14 mouse cellular contexts compared by ENCODE assay signal in the genomic region with DNA sequence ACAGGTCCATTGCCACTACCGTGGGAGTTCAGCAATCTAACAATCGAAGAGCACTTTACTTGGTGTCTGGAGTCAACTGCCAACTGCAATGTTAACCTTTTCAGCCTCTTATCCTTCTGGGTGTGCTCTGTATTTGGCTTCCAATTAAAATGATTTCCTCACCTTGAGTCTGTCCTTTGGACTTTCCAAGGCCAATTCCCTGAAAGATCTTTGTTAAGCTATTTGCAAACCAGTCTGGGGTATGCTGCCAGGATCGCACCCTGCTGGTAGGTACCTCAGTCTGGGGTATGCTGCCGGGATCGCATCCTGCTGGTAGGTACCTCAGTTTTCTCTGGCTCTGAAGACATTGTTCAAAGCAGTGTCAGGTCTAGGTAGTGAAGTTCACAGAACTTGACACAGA. TPM values are rescaled to one million over a fixed set of nuclear protein-coding genes. Genes with fewer than 3 reads are reported as not detected.
DNase-seq lines count a peak whose midpoint lies in the region; ATAC-seq and TF ChIP-seq lines count a peak whose summit lies in the region.
"Had no signal": no experiment of that assay in that cellular context is flagged by ENCODE, and none has a peak within 500 bp of the region (broad histone marks: within the 10 kb centered on the region; RNA-seq: fewer than 3 reads in every experiment).

No protein-coding gene starts in this region.

- H3K27me3 ChIP-seq in heart, postnatal 0 days (ENCODE audit: control insufficient read depth, insufficient read depth, low read length), result no peaks in the 10 kb centered on the region
- no peaks in the 10 kb centered on the region for H3K27me3 ChIP-seq in stomach, postnatal 0 days (ENCODE audit: control insufficient read depth, insufficient read depth, low read length)
- H3K27me3 ChIP-seq: embryonic facial prominence, embryonic 12.5 days; lung, embryonic 15.5 days had no signal

- H3K4me3 ChIP-seq in heart, postnatal 0 days (ENCODE audit: low read depth, low read length), result no peak overlapping the region
- peak overlapping the region in 1 of 2 experiments; percentile 90; a peak in 1 of 4 replicates for H3K4me3 ChIP-seq in ES-E14 (ENCODE audit: insufficient read depth in 1 of 2, low read depth in 1 of 2, low read length in 2 of 2, poor library complexity in 1 of 2, severe bottlenecking in 1 of 2)
- no peak overlapping the region for H3K4me3 ChIP-seq in stomach, postnatal 0 days (ENCODE audit: low read depth, low read length)

- H3K9ac ChIP-seq in heart, postnatal 0 days (replicated peaks; ENCODE audit: low read depth, low read length), result no peak overlapping the region
- H3K9ac ChIP-seq in ES-E14 (ENCODE audit: insufficient read depth, low read depth, low read length, poor library complexity, severe bottlenecking), result no peak overlapping the region
- H3K9ac ChIP-seq in stomach, postnatal 0 days (ENCODE audit: low read length), result no peak overlapping the region
- H3K9ac ChIP-seq: embryonic facial prominence, embryonic 12.5 days; hindbrain, embryonic 14.5 days; lung, embryonic 15.5 days had no signal

- 0 out of 2 replicates have a peak overlapping the region, but pooled peaks have one; percentile 96 for H3K27ac ChIP-seq in heart, postnatal 0 days (ENCODE audit: low read depth)
- peak overlapping the region; percentile 53; the same call in 1 of the 2 replicates for H3K27ac ChIP-seq in ES-E14 (ENCODE audit: insufficient read depth, low read depth, low read length, poor library complexity, severe bottlenecking)
- no peak overlapping the region for H3K27ac ChIP-seq in stomach, postnatal 0 days (replicated peaks)

- intact Hi-C loops in heart, postnatal 36 days (cut with DNase I), result loop anchor here (10.0 kb wide), 1 partner anchor 290 kb away; a partner anchor contains a TSS

- H3K4me1 ChIP-seq in heart, postnatal 0 days (ENCODE audit: control insufficient read depth, insufficient read depth), result no peaks in the 10 kb centered on the region
- H3K4me1 ChIP-seq in ES-E14 (ENCODE audit: control insufficient read depth in 2 of 2, insufficient read depth in 2 of 2, low read length in 2 of 2, poor library complexity in 1 of 2), result peaks cover 0 to 2% of the 10 kb centered on the region in 2 experiments; a peak in 1 of 4 replicates
- no peaks in the 10 kb centered on the region for H3K4me1 ChIP-seq in stomach, postnatal 0 days (replicated peaks; ENCODE audit: control insufficient read depth, insufficient read depth)
- H3K4me1 ChIP-seq: embryonic facial prominence, embryonic 12.5 days; lung, embryonic 15.5 days had no signal

- no peak overlapping the region for H3K4me2 ChIP-seq in heart, postnatal 0 days (ENCODE audit: low read depth, low read length)
- no peak overlapping the region for H3K4me2 ChIP-seq in stomach, postnatal 0 days (replicated peaks; ENCODE audit: low read depth)

- H3K36me3 ChIP-seq in heart, postnatal 0 days (replicated peaks; ENCODE audit: control insufficient read depth, insufficient read depth, low read length), result peaks cover 10% of the 10 kb centered on the region
- peaks cover 16% of the 10 kb centered on the region for H3K36me3 ChIP-seq in ES-E14 (ENCODE audit: control insufficient read depth, insufficient read depth, low read length, poor library complexity, severe bottlenecking)
- no peaks in the 10 kb centered on the region for H3K36me3 ChIP-seq in stomach, postnatal 0 days (ENCODE audit: control insufficient read depth, insufficient read depth, low read length)

- WGBS in heart, postnatal 0 days, result 64% methylated on average over 5 of the region's 5 CpGs
- 54% methylated on average over 5 of the region's 5 CpGs for WGBS in stomach, postnatal 0 days

- no peak for TF ChIP-seq CTCF in heart, postnatal 0 days (IDR thresholded peaks at IDR 0.05; ENCODE audit: low read depth)
- 0 out of 2 replicates have a peak, but pooled peaks have one; percentile 15 for TF ChIP-seq CTCF in stomach, postnatal 0 days (IDR thresholded peaks at IDR 0.05; ENCODE audit: low read depth)

- TF ChIP-seq EP300 in heart, postnatal 0 days (IDR thresholded peaks at IDR 0.05; ENCODE audit: low read depth), result no peak
- TF ChIP-seq EP300 in stomach, postnatal 0 days (optimal IDR thresholded peaks at IDR 0.05), result no peak

- ATAC-seq in heart, postnatal 0 days (ENCODE audit: insufficient read depth, low read depth), result no peak
- no peak for ATAC-seq in stomach, postnatal 0 days (ENCODE audit: low FRiP score, low TSS enrichment)

- in situ Hi-C loops in ES-E14 (cut with MboI; ENCODE audit: low sequenced_read_pairs in 2 of 2, unreplicated experiment in 2 of 2), result no loop called here

- no peaks in the 10 kb centered on the region for H3K9me3 ChIP-seq in heart, postnatal 0 days (replicated peaks; ENCODE audit: control insufficient read depth, low read length)
- H3K9me3 ChIP-seq in ES-E14 (ENCODE audit: control insufficient read depth, insufficient read depth, low read depth, low read length), result no peaks in the 10 kb centered on the region
- no peaks in the 10 kb centered on the region for H3K9me3 ChIP-seq in stomach, postnatal 0 days (ENCODE audit: control insufficient read depth, low read length)
- H3K9me3 ChIP-seq: embryonic facial prominence, embryonic 12.5 days; lung, embryonic 15.5 days had no signal

- DNase-seq in heart, postnatal 0 days (ENCODE audit: low spot score), result no peak
- no peak for DNase-seq in heart, postnatal 36 days
- peak; percentile 6 for DNase-seq in thymus, postnatal 14 days
- DNase-seq in thymus, postnatal 0 days (ENCODE audit: low spot score), result no peak
- DNase-seq in ES-E14 (ENCODE audit: low read depth, low spot score), result no peak
- no peak for DNase-seq in stomach, postnatal 0 days (ENCODE audit: low spot score)
- no peak for DNase-seq in retina, embryonic 14.5 days (ENCODE audit: low spot score)
- DNase-seq: adrenal gland, adult 2 months; embryo, embryonic 11 days; layer of hippocampus, postnatal 36 days; right cerebral cortex, adult 18-20 months had no signal

TF ChIP-seq in ES-E14, 5 proteins besides CTCF, POLR2A, EP300 and RAD21:
- TF ChIP-seq HCFC1 (IDR thresholded peaks at IDR 0.05; ENCODE audit: borderline replicate concordance, insufficient read depth, low read length) (no peak), ZC3H11A (IDR thresholded peaks at IDR 0.05; ENCODE audit: borderline replicate concordance, low read depth, low read length) (no peak), ZNF384 (IDR thresholded peaks at IDR 0.05; ENCODE audit: low read depth, low read length) (no peak), MAFK (IDR thresholded peaks at IDR 0.05; ENCODE audit: insufficient read depth, low read depth, low read length) (no peak), CHD2 (IDR thresholded peaks at IDR 0.05; ENCODE audit: low read depth, low read length) (no peak)

RNA-seq across cellular contexts. Expression of a gene that starts 0.9 kb away (rescaled TPM):
- total RNA-seq in heart, postnatal 0 days (2014; rRNA removed; ENCODE audit: low replicate concordance), result 1,399 and 1,635 TPM in 2 replicates
- polyA plus RNA-seq in heart, postnatal 0 days (2015; fragmentation: Nextera tagmentation; extraction: Ambion mirVana), result 1,751 and 1,760 TPM in 2 replicates
- 100 to 1,000 TPM; 374 to 455 TPM for total RNA-seq in heart, postnatal 36 days (2021)
- 1,172 and 1,231 TPM in 2 replicates for polyA plus RNA-seq in thymus, postnatal 0 days (2015; fragmentation: Nextera tagmentation; extraction: Ambion mirVana)
- 557 and 605 TPM in 2 replicates for total RNA-seq in ES-E14 (2012; rRNA removed)
- polyA plus RNA-seq in stomach, postnatal 0 days (2015; fragmentation: Nextera tagmentation; extraction: Ambion mirVana), result 1,050 and 1,122 TPM in 2 replicates

RNA-seq across cellular contexts. Expression of a gene that starts 51.1 kb away (rescaled TPM):
- 2.7 TPM in 1 of 2 replicates, not detected in the other for total RNA-seq in heart, postnatal 0 days (2014; rRNA removed; ENCODE audit: low replicate concordance)
- polyA plus RNA-seq in heart, postnatal 0 days (2015; fragmentation: Nextera tagmentation; extraction: Ambion mirVana), result 2.0 and 2.2 TPM in 2 replicates
- total RNA-seq in heart, postnatal 36 days (2021), result under 1 TPM; 0.44 to 0.49 TPM
- 1.5 and 2.7 TPM in 2 replicates for polyA plus RNA-seq in thymus, postnatal 0 days (2015; fragmentation: Nextera tagmentation; extraction: Ambion mirVana)
- 2.1 and 3.1 TPM in 2 replicates for total RNA-seq in ES-E14 (2012; rRNA removed)
- 1.4 and 1.6 TPM in 2 replicates for polyA plus RNA-seq in stomach, postnatal 0 days (2015; fragmentation: Nextera tagmentation; extraction: Ambion mirVana)
